Mouse (Mus musculus) cerebral cortex, adult 2 months (tissue): ENCODE results near the gene Lmo7.

ENCODE experiments used
- WGBS: fragments of 180-500 bp; shearing (Covaris S2); methylation state at CpG from one replicate; pipeline ENCODE4 v1.1.7; 2018; 5-methylcytosine and 5-hydroxymethylcytosine counted together

The Lmo7 gene

DNA sequence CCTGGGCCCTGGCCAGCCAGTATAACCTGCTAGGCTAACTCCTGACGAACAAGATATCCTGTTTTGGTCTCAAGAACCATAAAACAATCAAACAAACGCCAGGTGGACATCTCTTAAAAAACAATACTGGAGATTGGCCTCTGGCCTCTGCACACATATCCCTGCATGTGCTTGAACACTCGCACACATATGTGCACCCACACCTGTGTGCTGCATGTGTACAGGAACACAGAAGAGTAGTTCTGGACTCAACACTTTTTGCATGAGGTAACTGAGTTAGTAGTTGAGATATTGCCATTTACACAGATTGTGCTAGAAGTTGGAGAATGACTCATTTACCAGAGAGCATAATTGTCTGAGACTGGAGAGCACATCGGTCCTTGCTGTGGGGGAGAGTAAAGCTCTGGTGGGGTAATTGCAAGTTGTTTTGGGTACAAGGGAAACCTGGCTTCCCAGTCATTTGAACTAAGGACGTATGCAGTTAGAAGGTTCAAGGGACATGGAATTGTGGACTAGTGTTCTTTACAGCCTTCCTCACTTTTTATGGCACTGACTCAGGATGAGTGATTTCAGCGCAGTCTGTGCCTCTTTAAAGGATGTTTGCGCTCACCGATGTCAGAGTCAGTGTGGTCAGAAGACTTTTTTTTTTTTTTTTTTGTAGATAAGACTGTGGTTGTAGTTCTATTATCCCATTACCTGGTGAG is 148.7 kb downstream of the Lmo7 start:
- WGBS: 62% methylated on average over 8 of the region's 8 CpGs

DNA sequence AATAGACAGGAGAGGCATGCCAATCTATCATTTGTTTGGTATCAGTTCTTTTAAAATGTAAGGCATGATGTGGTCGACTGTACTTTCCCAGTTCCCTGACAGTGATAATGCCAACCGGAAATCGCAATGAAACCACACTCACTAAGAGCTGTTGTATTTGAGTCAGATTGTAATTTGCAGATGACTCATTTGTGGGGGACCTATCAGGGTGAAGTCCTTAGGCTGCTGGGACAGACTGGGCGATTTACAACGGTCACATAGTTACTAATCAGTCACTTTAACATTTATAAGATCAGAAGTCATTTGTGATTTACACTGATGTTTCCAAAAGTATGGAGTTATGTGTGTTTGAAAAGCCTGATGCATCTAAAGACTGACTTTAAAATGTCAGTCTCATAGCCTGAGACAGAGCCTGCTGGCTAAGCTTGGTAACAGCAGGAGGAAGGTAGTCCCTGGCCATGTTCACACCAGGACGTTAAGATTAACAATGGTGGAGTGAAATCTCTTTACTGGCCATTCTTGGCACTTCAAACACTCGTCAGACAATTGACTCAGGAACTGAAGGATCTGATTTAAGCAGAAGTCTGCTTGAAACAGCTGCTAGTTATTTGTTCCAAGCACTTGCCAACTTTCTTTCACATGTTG is 149.4 kb downstream of the Lmo7 start:
- WGBS: 52% methylated on average over 7 of the region's 7 CpGs

- 52% methylated on average over 5 of the region's 5 CpGs for WGBS
These were observed 153.2 kb downstream of the Lmo7 start for GRCm38 (mm10) chr14:101882966-101883365.

DNA sequence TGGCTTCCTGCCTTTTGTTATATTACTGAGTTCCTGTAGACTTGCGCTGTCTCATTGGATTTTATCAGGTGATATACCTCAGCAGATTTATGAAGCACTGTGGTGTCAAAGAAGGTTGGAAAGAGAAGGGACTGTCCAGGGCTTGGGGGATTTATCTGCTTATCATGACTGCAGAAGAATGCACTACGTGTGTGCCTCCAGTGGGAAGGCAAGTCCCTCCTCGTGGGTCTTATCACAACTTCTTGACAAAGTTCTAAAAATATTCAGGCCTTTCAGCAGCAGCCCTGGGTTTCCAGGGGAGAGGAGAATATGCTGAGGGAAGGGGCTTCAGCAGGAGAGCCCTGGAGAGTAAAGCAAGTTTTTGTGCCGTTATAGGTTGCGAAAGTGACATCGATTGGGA is 154.0 kb downstream of the Lmo7 start:
- 84% methylated on average over 6 of the region's 6 CpGs for WGBS

GRCm38 (mm10) chr14:101886320-101886719 is 156.6 kb downstream of the Lmo7 start:
- 92% methylated on average over 10 of the region's 10 CpGs for WGBS

- WGBS: 86% methylated on average over 10 of the region's 10 CpGs
These were observed 162.2 kb downstream of the Lmo7 start for GRCm38 (mm10) chr14:101891903-101892448.

- WGBS: 55% methylated on average over 8 of the region's 8 CpGs
These were observed 162.7 kb downstream of the Lmo7 start for GRCm38 (mm10) chr14:101892496-101892895.

DNA sequence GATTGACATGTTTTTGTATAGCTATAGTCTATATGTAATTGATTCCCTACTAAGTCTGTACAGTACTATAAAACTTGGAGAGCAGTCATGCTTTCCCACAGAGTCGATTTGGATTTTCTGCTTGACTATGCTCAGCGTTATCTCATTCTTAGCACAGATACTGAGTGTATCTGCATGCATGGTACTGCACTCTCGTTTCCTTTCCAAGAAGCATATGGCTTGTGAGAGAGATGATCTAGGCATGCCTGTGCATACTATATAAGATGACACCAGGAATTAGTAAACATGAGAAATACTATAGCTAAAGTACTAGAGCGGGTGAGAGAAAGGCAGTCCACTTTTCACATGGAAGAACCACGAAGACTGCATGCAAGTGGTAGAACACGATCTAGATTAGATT is 163.5 kb downstream of the Lmo7 start:
- WGBS: 73% methylated on average over 6 of the region's 6 CpGs

DNA sequence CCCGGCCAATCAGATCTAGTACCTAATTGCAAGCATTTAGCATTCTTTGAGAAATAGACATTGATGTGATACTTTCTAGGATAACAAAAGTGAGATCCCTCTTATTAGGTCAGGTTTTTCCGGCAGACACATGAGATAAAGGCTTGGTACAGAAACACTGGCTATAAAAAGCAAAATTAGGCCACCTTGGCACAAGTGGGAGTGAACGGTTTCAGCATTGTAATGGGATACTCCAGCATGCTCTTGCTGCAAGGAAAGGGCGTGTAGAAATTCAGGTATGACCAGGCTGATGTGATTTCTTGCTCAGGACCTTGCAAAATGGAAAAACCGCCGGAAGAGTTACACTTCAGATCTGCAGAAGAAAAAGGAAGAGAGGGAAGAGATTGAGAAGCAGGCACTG is 168.5 kb downstream of the Lmo7 start:
- 84% methylated on average over 6 of the region's 6 CpGs for WGBS

DNA sequence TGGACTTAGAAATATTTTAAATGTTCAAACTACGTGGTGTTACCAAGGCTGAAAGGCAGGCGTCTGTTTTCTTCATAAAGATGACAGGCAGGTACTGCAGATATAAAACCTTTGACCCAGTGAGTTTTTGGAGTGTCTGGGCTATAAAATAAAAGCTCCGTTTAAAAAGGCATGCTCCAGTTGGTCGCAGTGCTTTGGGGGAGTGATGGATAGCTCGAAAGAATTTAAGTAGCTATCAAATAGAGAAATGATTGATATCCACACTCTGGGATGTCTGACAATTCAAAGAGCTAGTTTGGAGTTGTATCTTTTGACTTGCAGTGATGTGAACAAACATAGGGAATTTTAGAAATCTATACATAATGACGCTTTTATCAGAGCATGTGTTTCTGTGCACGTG is 171.7 kb downstream of the Lmo7 start:
- 84% methylated on average over 7 of the region's 7 CpGs for WGBS

GRCm38 (mm10) chr14:101901976-101902375 is 172.2 kb downstream of the Lmo7 start:
- WGBS: 62% methylated on average over 7 of the region's 7 CpGs

DNA sequence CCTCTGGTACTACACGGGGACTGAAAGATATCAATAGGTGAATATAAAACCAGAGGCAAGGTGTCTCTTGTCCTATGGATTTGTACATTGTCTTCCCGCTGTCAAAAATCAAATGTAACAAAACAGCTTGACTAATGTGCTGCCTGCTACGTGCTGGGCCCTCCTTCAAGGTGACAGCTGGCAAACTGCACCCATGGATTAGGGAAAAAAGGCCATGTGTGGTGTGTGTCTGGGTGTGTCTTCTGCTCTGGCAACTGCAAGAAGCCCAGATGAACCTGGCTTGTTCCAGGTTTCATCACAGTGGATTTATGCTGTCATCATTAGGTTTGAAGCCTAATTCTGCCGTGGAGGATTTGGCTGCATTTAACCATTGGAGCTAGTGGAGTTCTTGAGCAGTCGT is 174.0 kb downstream of the Lmo7 start:
- 79% methylated on average over 5 of the region's 5 CpGs for WGBS

DNA sequence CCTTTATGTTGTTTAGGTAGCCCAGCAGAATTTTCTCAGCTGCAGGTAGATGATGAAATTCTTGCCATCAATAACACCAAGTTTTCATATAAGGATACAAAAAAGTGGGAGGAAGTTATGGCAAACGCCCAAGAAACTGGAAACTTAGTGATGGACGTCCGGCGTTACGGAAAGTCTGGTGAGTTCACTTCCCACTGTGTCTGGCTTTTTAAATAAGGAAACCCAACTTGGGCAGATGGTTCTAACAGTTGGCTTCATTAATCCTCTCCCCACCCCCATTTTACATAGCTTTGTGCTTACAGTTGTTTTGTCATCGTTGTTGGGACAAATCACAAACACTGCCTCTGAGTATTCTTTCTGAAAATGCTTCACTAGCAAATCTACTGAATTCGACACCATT is 182.2 kb downstream of the Lmo7 start:
- WGBS: 69% methylated on average over 7 of the region's 7 CpGs

DNA sequence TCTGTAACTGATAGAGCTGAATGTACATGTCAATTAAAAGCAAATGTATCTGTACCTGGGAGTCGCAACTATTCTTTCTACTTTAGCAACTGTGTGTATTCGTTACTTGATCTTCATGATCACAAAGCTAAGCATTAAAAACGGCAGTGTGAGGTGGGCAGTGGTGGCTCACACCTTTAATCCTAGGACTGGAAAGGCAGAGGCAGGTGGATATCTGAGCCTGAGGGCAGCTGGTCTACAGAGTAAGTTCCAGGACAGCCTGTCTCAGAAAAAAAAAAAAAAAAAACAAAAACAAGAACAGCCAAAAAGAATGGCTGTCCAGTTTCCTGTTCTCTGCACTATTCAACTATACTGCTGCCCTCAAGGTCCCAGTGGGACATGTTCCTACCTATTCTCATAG is 182.6 kb downstream of the Lmo7 start:
- 87% methylated on average over 3 of the region's 3 CpGs for WGBS

DNA sequence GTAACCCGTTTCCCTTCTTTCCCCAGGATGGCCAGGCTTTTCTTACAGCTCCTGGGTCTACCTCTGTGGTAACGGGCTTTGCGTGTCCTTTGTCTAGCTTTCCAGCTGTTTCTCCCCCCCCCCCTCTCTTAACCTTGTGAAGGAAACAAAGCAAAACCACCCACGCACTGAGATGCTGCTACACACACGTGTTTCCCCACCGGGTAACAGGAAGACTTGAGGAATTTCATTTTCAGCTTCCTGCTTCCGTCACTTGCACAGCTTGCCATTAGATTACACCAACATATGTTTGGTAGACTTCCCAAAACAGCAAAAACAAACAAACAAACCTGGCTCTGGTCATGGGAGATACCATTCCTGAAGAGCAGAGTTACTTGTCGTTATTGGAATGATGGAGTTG is 186.1 kb downstream of the Lmo7 start:
- 58% methylated on average over 8 of the region's 8 CpGs for WGBS

GRCm38 (mm10) chr14:101918471-101918870 is 188.7 kb downstream of the Lmo7 start:
- WGBS: 91% methylated on average over 5 of the region's 5 CpGs

GRCm38 (mm10) chr14:101927646-101928244 is 198.0 kb downstream of the Lmo7 start:
- 64% methylated on average over 12 of the region's 12 CpGs for WGBS

DNA sequence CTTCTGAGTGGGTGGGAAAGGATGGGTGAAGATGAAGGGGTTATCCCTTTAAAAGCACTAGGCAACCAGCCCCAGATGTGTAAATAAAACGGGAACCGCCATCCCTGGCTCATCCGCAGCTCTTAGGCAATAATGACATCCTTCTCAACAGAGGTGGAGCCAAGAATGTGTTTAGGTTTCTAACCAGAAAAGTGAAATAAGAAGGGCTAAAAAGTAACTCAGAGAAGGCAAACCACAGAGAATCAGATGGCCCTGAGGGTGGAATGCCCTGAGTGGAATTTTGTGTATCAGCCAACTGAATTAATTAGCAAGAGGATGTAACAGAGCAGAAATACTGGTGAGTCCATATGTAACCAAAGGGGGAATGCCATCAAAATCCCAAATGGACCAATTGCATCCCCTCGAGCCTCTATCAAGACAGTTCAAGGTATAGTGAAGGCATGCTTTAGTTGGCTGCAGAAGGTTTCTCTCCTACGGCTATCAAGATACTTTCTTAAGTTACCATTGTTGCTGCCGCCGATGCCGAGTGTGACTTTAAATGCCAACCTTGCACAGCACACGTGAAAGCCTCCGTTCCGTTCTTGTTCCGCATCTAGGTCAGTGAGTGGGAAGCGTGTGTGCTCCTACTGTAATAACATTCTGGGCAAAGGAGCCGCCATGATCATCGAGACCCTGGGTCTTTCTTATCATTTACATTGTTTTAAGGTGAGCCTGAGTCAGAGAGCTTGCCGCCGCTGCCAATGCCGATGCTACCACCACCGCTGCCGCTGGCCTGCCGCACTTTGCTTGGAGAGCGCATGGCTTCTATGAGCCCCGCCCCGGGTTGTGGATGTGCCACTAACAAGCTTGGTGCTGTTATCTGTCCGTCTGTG is 201.1 kb downstream of the Lmo7 start:
- 58% methylated on average over 25 of the region's 25 CpGs for WGBS

GRCm38 (mm10) chr14:101931448-101931750 is 201.6 kb downstream of the Lmo7 start:
- WGBS: 56% methylated on average over 4 of the region's 4 CpGs

DNA sequence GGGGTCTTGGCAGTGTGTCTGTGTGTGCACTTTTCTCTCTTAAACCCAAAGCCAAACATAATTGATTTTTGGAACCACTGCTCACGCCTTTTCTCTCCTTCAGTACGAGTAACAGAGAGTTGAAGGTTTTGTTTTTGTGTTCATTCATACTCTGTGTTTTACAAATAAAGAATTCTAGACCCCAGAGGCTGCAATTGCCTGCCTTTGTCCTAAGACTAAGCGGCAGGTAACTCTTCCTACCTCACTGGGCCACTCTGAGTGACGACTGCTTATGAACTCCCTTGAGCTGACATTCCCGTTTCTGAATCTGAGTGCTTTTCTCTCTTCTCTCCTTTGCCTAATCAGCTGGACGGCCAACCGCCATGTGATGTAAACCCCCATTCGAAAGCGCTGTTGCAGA is 203.8 kb downstream of the Lmo7 start:
- WGBS: 76% methylated on average over 9 of the region's 9 CpGs

DNA sequence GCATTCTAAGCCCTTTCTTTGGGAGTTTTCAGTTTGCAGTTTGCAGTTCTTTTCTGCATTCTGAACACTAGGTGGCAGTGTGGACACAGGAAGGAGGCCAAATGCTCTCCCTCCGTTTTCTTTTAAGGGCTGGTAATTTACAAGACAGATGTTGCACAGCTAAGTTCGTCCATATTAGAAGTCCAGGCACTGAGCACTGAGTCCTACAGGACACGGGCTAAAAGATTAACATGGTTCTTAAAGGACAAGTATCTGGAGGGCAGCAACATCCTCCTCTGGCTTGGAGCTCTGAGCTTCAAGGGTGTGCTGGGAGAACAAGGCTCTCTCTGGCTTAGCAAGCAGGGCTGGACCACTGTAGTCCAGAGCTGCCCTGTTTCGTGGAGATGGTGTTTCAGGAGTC is 213.2 kb downstream of the Lmo7 start:
- WGBS: 3% methylated on average over 4 of the region's 4 CpGs
